Mouse (Mus musculus) embryonic facial prominence, embryonic 10.5 days (tissue): ENCODE results near the gene Camk2g. TPM values are rescaled to one million over a fixed set of nuclear protein-coding genes. Genes with fewer than 3 reads are reported as not detected.

Source experiments
- DNase-seq: peaks from one replicate; pipeline ENCODE4 v3.0.0-alpha.2; 2017; ENCODE audit warnings: low spot score
- H3K27ac ChIP-seq: fragments of 300-500 bp; sonication (generic); replicated peaks from 2 replicates; pipeline ENCODE4 v1.5.1; 2016; ENCODE audit warnings: mild to moderate bottlenecking
- H3K27me3 ChIP-seq: fragments of 300-500 bp; sonication (generic); replicated peaks from 2 replicates; pipeline ENCODE4 v1.6.1; 2016; ENCODE audit warnings: low read depth, mild to moderate bottlenecking; ENCODE audit not compliant: poor library complexity, severe bottlenecking
- H3K36me3 ChIP-seq: fragments of 300-500 bp; sonication (generic); replicated peaks from 2 replicates; pipeline ENCODE4 v1.6.1; 2016; ENCODE audit warnings: mild to moderate bottlenecking, moderate library complexity
- H3K4me1 ChIP-seq: fragments of 300-500 bp; sonication (generic); 2 replicates; pipeline ENCODE4 v1.6.1; 2016
- H3K4me3 ChIP-seq: fragments of 300-500 bp; sonication (generic); 2 replicates; pipeline ENCODE4 v1.5.1; 2016; ENCODE audit warnings: mild to moderate bottlenecking, moderate library complexity
- H3K9me3 ChIP-seq: fragments of 300-500 bp; sonication (generic); 2 replicates; pipeline ENCODE4 v1.6.1; 2016; ENCODE audit warnings: mild to moderate bottlenecking
- WGBS: fragments of 180-500 bp; shearing (Covaris S2); methylation state at CpG from one replicate; pipeline ENCODE4 v1.1.7; 2016; 5-methylcytosine and 5-hydroxymethylcytosine counted together
- polyA plus RNA-seq: library from polyadenylated mRNA; unstranded; fragments of >200 nt; fragmentation: Nextera tagmentation; extraction: Ambion mirVana; gene quantifications from 2 replicates; pipeline ENCODE4 v1.2.1, GENCODE M21; 2016

Gene Camk2g
- polyA plus RNA-seq, 1 experiment from 2014 or later: 50.6 TPM

- H3K4me3 ChIP-seq: no peak overlapping the region
- WGBS: 97% methylated on average over 6 of the region's 6 CpGs
- peaks cover 64% of the 10 kb centered on the region for H3K36me3 ChIP-seq
- H3K4me1 ChIP-seq: peaks cover 64% of the 10 kb centered on the region
- no peaks in the 10 kb centered on the region for H3K9me3 ChIP-seq
- no peak for DNase-seq
- H3K27ac ChIP-seq: no peak overlapping the region
- no peaks in the 10 kb centered on the region for H3K27me3 ChIP-seq
Observed at GRCm38 (mm10) chr14:20790996-20791395, 2.9 kb downstream of the Camk2g start.

GRCm38 (mm10) chr14:20790445-20790844 lies 3.4 kb downstream of the Camk2g start:
- 93% methylated on average over 5 of the region's 5 CpGs for WGBS
- no peak for DNase-seq
- H3K27me3 ChIP-seq: no peaks in the 10 kb centered on the region
- no peaks in the 10 kb centered on the region for H3K9me3 ChIP-seq
- H3K27ac ChIP-seq: no peak overlapping the region
- H3K36me3 ChIP-seq: peaks cover 70% of the 10 kb centered on the region
- H3K4me3 ChIP-seq: no peak overlapping the region
- H3K4me1 ChIP-seq: peaks cover 64% of the 10 kb centered on the region

- no peak overlapping the region for H3K27ac ChIP-seq
- no peak overlapping the region for H3K4me3 ChIP-seq
- WGBS: 90% methylated on average over 4 of the region's 4 CpGs
- H3K27me3 ChIP-seq: no peaks in the 10 kb centered on the region
- no peaks in the 10 kb centered on the region for H3K9me3 ChIP-seq
- peaks cover 78% of the 10 kb centered on the region for H3K36me3 ChIP-seq
- peaks cover 60% of the 10 kb centered on the region for H3K4me1 ChIP-seq
- DNase-seq: no peak
Observed at GRCm38 (mm10) chr14:20789593-20789992, 4.3 kb downstream of the Camk2g start.

GRCm38 (mm10) chr14:20788151-20788550 lies 5.7 kb downstream of the Camk2g start:
- no peak for DNase-seq
- 75% methylated on average over 3 of the region's 3 CpGs for WGBS
- H3K9me3 ChIP-seq: no peaks in the 10 kb centered on the region

GRCm38 (mm10) chr14:20786611-20787015 lies 7.3 kb downstream of the Camk2g start:
- Histone ChIP-seq H3K9me3 (no peaks in the 10 kb centered on the region), H3K27ac (no peak overlapping the region), H3K36me3 (peaks cover 100% of the 10 kb centered on the region), H3K4me1 (peaks cover 36% of the 10 kb centered on the region), H3K4me3 (no peak overlapping the region), H3K27me3 (no peaks in the 10 kb centered on the region)
- WGBS: 73% methylated on average over 4 of the region's 4 CpGs
- DNase-seq: no peak

More at GRCm38 (mm10) chr14:20788151-20788550, 5.7 kb downstream of the Camk2g start:
- no peak overlapping the region for H3K27ac ChIP-seq
- H3K4me1 ChIP-seq: peaks cover 51% of the 10 kb centered on the region
- H3K27me3 ChIP-seq: no peaks in the 10 kb centered on the region
- no peak overlapping the region for H3K4me3 ChIP-seq
- H3K36me3 ChIP-seq: peaks cover 93% of the 10 kb centered on the region

- DNase-seq: no peak
- Histone ChIP-seq H3K9me3 (no peaks in the 10 kb centered on the region), H3K4me1 (peaks cover 30% of the 10 kb centered on the region), H3K4me3 (no peak overlapping the region), H3K27me3 (no peaks in the 10 kb centered on the region), H3K36me3 (peaks cover 100% of the 10 kb centered on the region), H3K27ac (no peak overlapping the region)
- WGBS: 92% methylated on average over 5 of the region's 5 CpGs
Observed at GRCm38 (mm10) chr14:20786020-20786419, 7.9 kb downstream of the Camk2g start.

GRCm38 (mm10) chr14:20785231-20785630 lies 8.7 kb downstream of the Camk2g start:
- no peak overlapping the region for H3K4me3 ChIP-seq
- H3K4me1 ChIP-seq: peaks cover 27% of the 10 kb centered on the region
- H3K27ac ChIP-seq: no peak overlapping the region
- peaks cover 100% of the 10 kb centered on the region for H3K36me3 ChIP-seq
- H3K9me3 ChIP-seq: no peaks in the 10 kb centered on the region
- H3K27me3 ChIP-seq: no peaks in the 10 kb centered on the region
- WGBS: 79% methylated on average over 1 of the region's 1 CpGs
- no peak for DNase-seq

- H3K4me1 ChIP-seq: peaks cover 25% of the 10 kb centered on the region
- H3K36me3 ChIP-seq: peaks cover 100% of the 10 kb centered on the region
- 85% methylated on average over 7 of the region's 7 CpGs for WGBS
- no peak overlapping the region for H3K27ac ChIP-seq
- no peaks in the 10 kb centered on the region for H3K27me3 ChIP-seq
- H3K9me3 ChIP-seq: no peaks in the 10 kb centered on the region
- DNase-seq: no peak
- H3K4me3 ChIP-seq: no peak overlapping the region
Observed at GRCm38 (mm10) chr14:20784708-20785107, 9.2 kb downstream of the Camk2g start.

- peaks cover 25% of the 10 kb centered on the region for H3K4me1 ChIP-seq
- H3K27me3 ChIP-seq: no peaks in the 10 kb centered on the region
- no peak overlapping the region for H3K27ac ChIP-seq
- no peak for DNase-seq
- peaks cover 97% of the 10 kb centered on the region for H3K36me3 ChIP-seq
- no peak overlapping the region for H3K4me3 ChIP-seq
- no peaks in the 10 kb centered on the region for H3K9me3 ChIP-seq
- 95% methylated on average over 6 of the region's 6 CpGs for WGBS
Observed at GRCm38 (mm10) chr14:20783526-20783925, 10.4 kb downstream of the Camk2g start.

GRCm38 (mm10) chr14:20782860-20783259 lies 11.0 kb downstream of the Camk2g start:
- WGBS: 92% methylated on average over 7 of the region's 7 CpGs

GRCm38 (mm10) chr14:20780217-20780616 lies 13.7 kb downstream of the Camk2g start:
- Histone ChIP-seq H3K4me1 (peaks cover 15% of the 10 kb centered on the region), H3K9me3 (no peaks in the 10 kb centered on the region), H3K36me3 (peaks cover 91% of the 10 kb centered on the region), H3K27me3 (no peaks in the 10 kb centered on the region), H3K27ac (no peak overlapping the region), H3K4me3 (no peak overlapping the region)
- 92% methylated on average over 8 of the region's 8 CpGs for WGBS
- DNase-seq: no peak

More at GRCm38 (mm10) chr14:20782860-20783259, 11.0 kb downstream of the Camk2g start:
- H3K4me3 ChIP-seq: no peak overlapping the region
- peaks cover 97% of the 10 kb centered on the region for H3K36me3 ChIP-seq
- H3K27me3 ChIP-seq: no peaks in the 10 kb centered on the region
- no peaks in the 10 kb centered on the region for H3K9me3 ChIP-seq
- DNase-seq: no peak
- H3K27ac ChIP-seq: no peak overlapping the region
- peaks cover 25% of the 10 kb centered on the region for H3K4me1 ChIP-seq

- WGBS: 90% methylated on average over 8 of the region's 8 CpGs
- Histone ChIP-seq H3K27ac (no peak overlapping the region), H3K27me3 (no peaks in the 10 kb centered on the region), H3K9me3 (no peaks in the 10 kb centered on the region), H3K4me1 (peaks cover 24% of the 10 kb centered on the region), H3K4me3 (no peak overlapping the region), H3K36me3 (peaks cover 78% of the 10 kb centered on the region)
- DNase-seq: no peak
Observed at GRCm38 (mm10) chr14:20778496-20778895, 15.4 kb downstream of the Camk2g start.

GRCm38 (mm10) chr14:20775661-20776060 lies 18.2 kb downstream of the Camk2g start:
- no peak for DNase-seq
- 43% methylated on average over 6 of the region's 6 CpGs for WGBS
- H3K9me3 ChIP-seq: no peaks in the 10 kb centered on the region
- peaks cover 71% of the 10 kb centered on the region for H3K36me3 ChIP-seq
- no peaks in the 10 kb centered on the region for H3K27me3 ChIP-seq
- H3K27ac ChIP-seq: peak overlapping the region; percentile 30; the same call in 1 of the 2 replicates
- no peak overlapping the region for H3K4me3 ChIP-seq
- peaks cover 32% of the 10 kb centered on the region for H3K4me1 ChIP-seq
